Mouse (Mus musculus): ENCODE results near the gene Aloxe3.

Gene Aloxe3

GRCm38 (mm10) chr11:69095511-69096231, 30.0 kb upstream of the Aloxe3 start:
- peak; percentile 33 for DNase-seq

- DNase-seq: no peak
Measured at GRCm38 (mm10) chr11:69096360-69096986, 29.2 kb upstream of the Aloxe3 start.

- peak; percentile 87 for DNase-seq
Measured at GRCm38 (mm10) chr11:69096987-69097900, 28.5 kb upstream of the Aloxe3 start.

GRCm38 (mm10) chr11:69098039-69098761, 27.5 kb upstream of the Aloxe3 start:
- no peak for DNase-seq

GRCm38 (mm10) chr11:69098762-69099091, 27.0 kb upstream of the Aloxe3 start:
- DNase-seq: peak; percentile 100

- DNase-seq: peak; percentile 79
Measured at GRCm38 (mm10) chr11:69099177-69099914, 26.4 kb upstream of the Aloxe3 start.

- peak; percentile 88 for DNase-seq
Measured at GRCm38 (mm10) chr11:69099915-69100345, 25.8 kb upstream of the Aloxe3 start.

- peak; percentile 54 for DNase-seq
Measured at GRCm38 (mm10) chr11:69100639-69101360, 24.9 kb upstream of the Aloxe3 start.

GRCm38 (mm10) chr11:69101604-69102402, 23.9 kb upstream of the Aloxe3 start:
- DNase-seq: peak; percentile 35

- DNase-seq: peak; percentile 44
Measured at GRCm38 (mm10) chr11:69102403-69102725, 23.3 kb upstream of the Aloxe3 start.

- peak; percentile 28 for DNase-seq
Measured at GRCm38 (mm10) chr11:69103121-69103520, 22.6 kb upstream of the Aloxe3 start.

GRCm38 (mm10) chr11:69103531-69104435, 21.9 kb upstream of the Aloxe3 start:
- peak; percentile 30 for DNase-seq

- DNase-seq: peak; percentile 28
Measured at GRCm38 (mm10) chr11:69104487-69104886, 21.2 kb upstream of the Aloxe3 start.

GRCm38 (mm10) chr11:69105227-69105626, 20.5 kb upstream of the Aloxe3 start:
- peak; percentile 13 for DNase-seq

- peak; percentile 13 for DNase-seq
Measured at GRCm38 (mm10) chr11:69105796-69106195, 19.9 kb upstream of the Aloxe3 start.

GRCm38 (mm10) chr11:69106299-69106698, 19.4 kb upstream of the Aloxe3 start:
- DNase-seq: peak; percentile 19

GRCm38 (mm10) chr11:69106842-69107241, 18.9 kb upstream of the Aloxe3 start:
- no peak for DNase-seq

GRCm38 (mm10) chr11:69107676-69108075, 18.0 kb upstream of the Aloxe3 start:
- peak; percentile 16 for DNase-seq

- DNase-seq: peak; percentile 11
Measured at GRCm38 (mm10) chr11:69108223-69108622, 17.5 kb upstream of the Aloxe3 start.
